Mouse (Mus musculus) hindbrain, postnatal 0 days (tissue): ENCODE measurements around the gene Gm17402. TPM values are rescaled to one million over a fixed set of nuclear protein-coding genes. Genes with fewer than 3 reads are reported as not detected.

Experiments used
- ATAC-seq: fragments of 200-750 bp; cut with Nextera tagmentation; 2 replicates; pipeline ENCODE4 v1.8.0; 2017; ENCODE audit warnings: mild to moderate bottlenecking, moderate TSS enrichment, moderate library complexity
- DNase-seq: peaks from one replicate; pipeline ENCODE4 v3.0.0-alpha.2; 2015; ENCODE audit warnings: low spot score
- H3K27ac ChIP-seq: fragments of 300-500 bp; sonication (generic); 2 replicates; pipeline ENCODE4 v1.5.1; 2014; ENCODE audit warnings: mild to moderate bottlenecking
- H3K27me3 ChIP-seq: fragments of 300-500 bp; sonication (generic); 2 replicates; pipeline ENCODE4 v1.6.1; 2014; ENCODE audit warnings: low read length, mixed read lengths; ENCODE audit not compliant: insufficient read depth
- H3K36me3 ChIP-seq: fragments of 300-500 bp; sonication (generic); 2 replicates; pipeline ENCODE4 v1.6.1; 2014; ENCODE audit warnings: low read length, mixed read lengths; ENCODE audit not compliant: insufficient read depth
- H3K4me1 ChIP-seq: fragments of 300-500 bp; sonication (generic); 2 replicates; pipeline ENCODE4 v1.6.1; 2014; ENCODE audit warnings: antibody characterized with exemption, low read length, mixed read lengths; ENCODE audit not compliant: insufficient read depth
- H3K4me2 ChIP-seq: fragments of 300-500 bp; sonication (generic); 2 replicates; pipeline ENCODE4 v1.6.1; 2014; ENCODE audit warnings: low read depth, mild to moderate bottlenecking, low read length, moderate library complexity, mixed read lengths
- H3K4me3 ChIP-seq: fragments of 300-500 bp; sonication (generic); 2 replicates; pipeline ENCODE4 v1.5.1; 2014; ENCODE audit warnings: low read length
- H3K9ac ChIP-seq: fragments of 300-500 bp; sonication (generic); replicated peaks from 2 replicates; pipeline ENCODE4 v1.6.1; 2014; ENCODE audit warnings: mild to moderate bottlenecking, low read length, moderate library complexity, mixed read lengths
- H3K9me3 ChIP-seq: fragments of 300-500 bp; sonication (generic); 2 replicates; pipeline ENCODE4 v1.6.1; 2016; ENCODE audit warnings: low read length, mixed read lengths
- CTCF ChIP-seq: IDR thresholded peaks from 2 replicates; pipeline ENCODE4 v1.5.1; 2016; ENCODE audit warnings: antibody characterized with exemption, control low read depth, low read depth
- WGBS: fragments of 180-500 bp; shearing (Covaris S2); extraction: QIAGEN DNeasy Blood & Tissue Kit; methylation state at CpG from one replicate; pipeline ENCODE4 v1.1.7; 2014; 5-methylcytosine and 5-hydroxymethylcytosine counted together
- polyA plus RNA-seq: library from polyadenylated mRNA; unstranded; fragments of >200 nt; fragmentation: Nextera tagmentation; extraction: Ambion mirVana; gene quantifications from 2 replicates; pipeline ENCODE4 v1.2.1, GENCODE M21; 2015
- total RNA-seq: library from RNA; depleted of rRNA; stranded (reverse); fragments of >200 nt; gene quantifications from 2 replicates; pipeline ENCODE4 v1.2.3, GENCODE M21; 2014; rRNA removed

Gm17402 gene
- total RNA-seq (not detected in 2 replicates), polyA plus RNA-seq (not detected in 2 replicates)

DNA sequence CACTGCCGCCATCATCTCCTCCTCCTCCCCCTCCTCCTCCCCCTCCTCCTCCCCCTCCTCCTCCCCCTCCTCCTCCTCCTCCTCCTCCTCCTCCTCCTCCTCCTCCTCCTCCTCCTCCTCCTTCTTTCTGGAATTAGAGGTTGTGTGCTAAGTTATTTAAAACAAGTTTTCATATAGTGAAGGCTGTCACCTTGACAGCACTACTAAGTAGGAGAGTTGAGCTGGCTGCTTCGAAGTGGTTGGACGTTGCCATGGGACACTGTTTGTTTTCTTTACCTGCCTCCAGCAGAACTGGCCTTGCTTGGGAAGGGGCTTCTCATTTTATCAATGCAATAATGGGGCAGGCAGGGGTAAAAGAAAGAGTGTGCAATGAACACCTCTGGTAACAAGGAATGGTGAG is at the start of gene Gm17402:
Gene Gm17402, minus strand, starts transcription at position 101 of the 400 bp plus-strand sequence.
- H3K27me3 ChIP-seq = 0 out of 2 replicates have a peak, but pooled peaks cover 4% of the 10 kb centered on the region
- 0 out of 2 replicates have a peak, but pooled peaks cover 4% of the 10 kb centered on the region for H3K4me1 ChIP-seq
- H3K4me3 ChIP-seq = peak within 1 kb of the TSS; percentile 52
- H3K9me3 ChIP-seq = no peaks in the 10 kb centered on the region
- peak within 1 kb of the TSS; percentile 74 for H3K4me2 ChIP-seq
- no peak within 1 kb of the TSS for H3K27ac ChIP-seq
- TF ChIP-seq CTCF = no peak
- DNase-seq = no peak
- ATAC-seq = no peak
- 62% methylated on average over 3 of the region's 3 CpGs for WGBS
- no peaks in the 10 kb centered on the region for H3K36me3 ChIP-seq
- peak within 1 kb of the TSS; percentile 37 for H3K9ac ChIP-seq

GRCm38 (mm10) chr3:67378215-67378614 is 3.3 kb upstream of the Gm17402 start:
- no peak for TF ChIP-seq CTCF
- H3K4me1 ChIP-seq = 0 out of 2 replicates have a peak, but pooled peaks cover 4% of the 10 kb centered on the region
- ATAC-seq (no peak), DNase-seq (no peak)
- no peak overlapping the region for H3K4me3 ChIP-seq
- H3K9me3 ChIP-seq = no peaks in the 10 kb centered on the region
- H3K4me2 ChIP-seq = no peak overlapping the region
- no peaks in the 10 kb centered on the region for H3K36me3 ChIP-seq
- H3K27me3 ChIP-seq = no peaks in the 10 kb centered on the region
- H3K27ac ChIP-seq = no peak overlapping the region
- H3K9ac ChIP-seq = no peak overlapping the region

- 31% methylated on average over 7 of the region's 7 CpGs for WGBS
- 0 out of 2 replicates have a peak, but pooled peaks cover 4% of the 10 kb centered on the region for H3K27me3 ChIP-seq
- no peak for DNase-seq
These were observed 594 bp downstream of the Gm17402 start for GRCm38 (mm10) chr3:67374360-67374778.

DNA sequence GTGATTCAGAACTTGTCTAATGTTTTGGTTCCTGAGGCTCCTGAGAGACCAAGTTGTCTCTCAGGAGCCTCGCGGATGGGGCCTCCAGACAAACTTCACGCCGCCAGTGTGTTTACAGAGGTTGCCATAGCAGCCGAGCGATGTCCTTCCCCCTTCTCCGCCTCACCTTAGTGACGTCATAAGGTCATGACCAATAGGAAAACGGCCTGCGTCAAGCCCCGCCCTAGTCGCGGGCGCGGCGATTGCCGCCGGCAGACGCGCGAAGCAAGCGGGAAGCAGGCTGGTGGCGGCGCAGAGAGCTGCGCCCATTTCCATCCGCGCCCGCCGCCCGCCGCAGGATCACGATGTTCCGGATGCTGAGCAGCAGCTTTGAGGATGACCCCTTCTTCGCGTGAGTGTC is 1.1 kb downstream of the Gm17402 start, which contains the start of gene Mlf1:
Gene Mlf1, plus strand, starts transcription at position 226 of the 400 bp plus-strand sequence.
- TF ChIP-seq CTCF = no peak
- ATAC-seq = peak; percentile 99
- Histone ChIP-seq H3K4me2 (peak within 1 kb of the TSS; percentile 74), H3K4me1 (0 out of 2 replicates have a peak, but pooled peaks cover 4% of the 10 kb centered on the region), H3K9me3 (no peaks in the 10 kb centered on the region), H3K4me3 (peak within 1 kb of the TSS; percentile 52), H3K27ac (no peak within 1 kb of the TSS), H3K9ac (peak within 1 kb of the TSS; percentile 37), H3K36me3 (no peaks in the 10 kb centered on the region), H3K27me3 (0 out of 2 replicates have a peak, but pooled peaks cover 4% of the 10 kb centered on the region)
- peak; percentile 96 for DNase-seq
- 2% methylated on average over 35 of the region's 35 CpGs for WGBS

More at GRCm38 (mm10) chr3:67374360-67374778, 594 bp downstream of the Gm17402 start:
- H3K9me3 ChIP-seq = no peaks in the 10 kb centered on the region
- H3K36me3 ChIP-seq = no peaks in the 10 kb centered on the region
- peak; percentile 59 for ATAC-seq
- H3K9ac ChIP-seq = peak overlapping the region; percentile 37
- peak overlapping the region; percentile 74 for H3K4me2 ChIP-seq
- peak overlapping the region; percentile 52 for H3K4me3 ChIP-seq
- H3K27ac ChIP-seq = no peak overlapping the region
- no peak for TF ChIP-seq CTCF
- 0 out of 2 replicates have a peak, but pooled peaks cover 4% of the 10 kb centered on the region for H3K4me1 ChIP-seq

- no peaks in the 10 kb centered on the region for H3K36me3 ChIP-seq
- ATAC-seq (no peak), DNase-seq (no peak)
- H3K9me3 ChIP-seq = no peaks in the 10 kb centered on the region
- no peak overlapping the region for H3K9ac ChIP-seq
- no peak for TF ChIP-seq CTCF
- H3K27me3 ChIP-seq = 0 out of 2 replicates have a peak, but pooled peaks cover 4% of the 10 kb centered on the region
- H3K4me1 ChIP-seq = 0 out of 2 replicates have a peak, but pooled peaks cover 4% of the 10 kb centered on the region
- no peak overlapping the region for H3K4me2 ChIP-seq
- H3K27ac ChIP-seq = no peak overlapping the region
- no peak overlapping the region for H3K4me3 ChIP-seq
- WGBS = 49% methylated on average over 5 of the region's 5 CpGs
These were observed 2.2 kb downstream of the Gm17402 start for GRCm38 (mm10) chr3:67372781-67373180.

DNA sequence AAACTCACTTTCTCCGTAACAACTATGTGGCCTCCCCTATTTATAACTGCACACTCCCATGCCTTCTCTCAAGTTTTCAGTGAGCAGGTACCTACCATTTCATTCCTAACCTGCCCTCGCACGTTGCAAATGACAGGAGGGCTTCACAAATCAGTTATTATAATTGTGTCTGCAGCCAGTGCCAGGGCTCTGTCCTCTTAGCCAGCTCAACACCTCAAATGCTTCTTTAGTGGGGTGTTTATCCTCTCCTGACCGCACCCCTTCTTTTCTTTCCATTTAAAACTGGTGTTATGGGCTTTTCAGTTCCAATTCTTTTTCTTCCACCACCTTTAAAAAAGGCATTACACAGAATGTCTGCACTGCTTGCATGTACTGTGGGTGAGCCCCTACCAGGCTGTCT is 2.8 kb downstream of the Gm17402 start:
- Histone ChIP-seq H3K9me3 (no peaks in the 10 kb centered on the region), H3K4me2 (no peak overlapping the region), H3K36me3 (no peaks in the 10 kb centered on the region), H3K27ac (no peak overlapping the region), H3K4me3 (no peak overlapping the region), H3K27me3 (0 out of 2 replicates have a peak, but pooled peaks cover 4% of the 10 kb centered on the region), H3K4me1 (0 out of 2 replicates have a peak, but pooled peaks cover 4% of the 10 kb centered on the region), H3K9ac (no peak overlapping the region)
- no peak for TF ChIP-seq CTCF
- no peak for ATAC-seq
- DNase-seq = no peak
- WGBS = 80% methylated on average over 4 of the region's 4 CpGs
